Mouse (Mus musculus): ENCODE measurements around the gene Fhl4. TPM values are rescaled to one million over a fixed set of nuclear protein-coding genes. Genes with fewer than 3 reads are reported as not detected.

Gene Fhl4
- 1.2 TPM in 2 replicates for polyA plus RNA-seq (2014; fragmentation: Nextera tagmentation; extraction: Ambion mirVana)

- DNase-seq (ENCODE audit: low spot score, missing footprints) (peak; percentile 100), ATAC-seq (ENCODE audit: low FRiP score) (peak; percentile 97)
- Histone ChIP-seq H3K4me3 (ENCODE audit: low read depth, low read length) (peak within 1 kb of the TSS; percentile 90), H3K36me3 (ENCODE audit: control insufficient read depth, insufficient read depth, low read length) (no peaks in the 10 kb centered on the region), H3K9ac (ENCODE audit: low read length) (peak within 1 kb of the TSS; percentile 89), H3K4me2 (peak within 1 kb of the TSS; percentile 92), H3K27ac (ENCODE audit: low read depth, low read length) (peak within 1 kb of the TSS; percentile 70), H3K4me1 (ENCODE audit: control insufficient read depth, insufficient read depth, low read length) (peaks cover 12% of the 10 kb centered on the region), H3K9me3 (ENCODE audit: control insufficient read depth, low read length) (no peaks in the 10 kb centered on the region), H3K27me3 (ENCODE audit: control insufficient read depth, insufficient read depth, low read length) (no peaks in the 10 kb centered on the region)
- WGBS = under 1% methylated on average over 65 of the region's 96 CpGs
These were observed at the start of gene Fhl4, which contains the start of gene Tmem263 for GRCm38 (mm10) chr10:85102247-85103084. Gene Fhl4, minus strand, starts transcription at chr10:85102495. Gene Tmem263, plus strand, starts transcription at chr10:85102627.

GRCm38 (mm10) chr10:85149226-85149625, 46.9 kb upstream of the Fhl4 start:
- ATAC-seq (ENCODE audit: low FRiP score) (no peak), DNase-seq (ENCODE audit: low spot score, missing footprints) (no peak)
- 82% methylated on average over 5 of the region's 5 CpGs for WGBS
- Histone ChIP-seq H3K36me3 (ENCODE audit: control insufficient read depth, insufficient read depth, low read length) (no peaks in the 10 kb centered on the region), H3K27me3 (ENCODE audit: control insufficient read depth, insufficient read depth, low read length) (no peaks in the 10 kb centered on the region), H3K9ac (ENCODE audit: low read length) (no peak overlapping the region), H3K9me3 (ENCODE audit: control insufficient read depth, low read length) (no peaks in the 10 kb centered on the region), H3K4me3 (ENCODE audit: low read depth, low read length) (no peak overlapping the region), H3K4me2 (no peak overlapping the region), H3K27ac (ENCODE audit: low read depth, low read length) (no peak overlapping the region), H3K4me1 (ENCODE audit: control insufficient read depth, insufficient read depth, low read length) (no peaks in the 10 kb centered on the region)

GRCm38 (mm10) chr10:85146282-85146681, 44.0 kb upstream of the Fhl4 start:
- WGBS = 90% methylated on average over 14 of the region's 14 CpGs
- no peak overlapping the region for H3K27ac ChIP-seq (ENCODE audit: low read depth, low read length)
- no peaks in the 10 kb centered on the region for H3K9me3 ChIP-seq (ENCODE audit: control insufficient read depth, low read length)

GRCm38 (mm10) chr10:85141465-85141864, 39.2 kb upstream of the Fhl4 start:
- no peaks in the 10 kb centered on the region for H3K27me3 ChIP-seq (ENCODE audit: control insufficient read depth, insufficient read depth, low read length)
- WGBS = 89% methylated on average over 9 of the region's 9 CpGs
- H3K4me2 ChIP-seq = no peak overlapping the region
- peaks cover 3% of the 10 kb centered on the region; the same call in 1 of the 2 replicates for H3K36me3 ChIP-seq (ENCODE audit: control insufficient read depth, insufficient read depth, low read length)
- no peak overlapping the region for H3K27ac ChIP-seq (ENCODE audit: low read depth, low read length)
- no peak overlapping the region for H3K4me3 ChIP-seq (ENCODE audit: low read depth, low read length)
- DNase-seq (ENCODE audit: low spot score, missing footprints) (no peak), ATAC-seq (ENCODE audit: low FRiP score) (no peak)
- no peak overlapping the region for H3K9ac ChIP-seq (ENCODE audit: low read length)
- no peaks in the 10 kb centered on the region for H3K9me3 ChIP-seq (ENCODE audit: control insufficient read depth, low read length)
- no peaks in the 10 kb centered on the region for H3K4me1 ChIP-seq (ENCODE audit: control insufficient read depth, insufficient read depth, low read length)

More at GRCm38 (mm10) chr10:85146282-85146681, 44.0 kb upstream of the Fhl4 start:
- Histone ChIP-seq H3K4me3 (ENCODE audit: low read depth, low read length) (no peak overlapping the region), H3K4me1 (ENCODE audit: control insufficient read depth, insufficient read depth, low read length) (no peaks in the 10 kb centered on the region), H3K4me2 (no peak overlapping the region), H3K36me3 (ENCODE audit: control insufficient read depth, insufficient read depth, low read length) (peaks cover 3% of the 10 kb centered on the region; the same call in 1 of the 2 replicates), H3K27me3 (ENCODE audit: control insufficient read depth, insufficient read depth, low read length) (no peaks in the 10 kb centered on the region), H3K9ac (ENCODE audit: low read length) (no peak overlapping the region)
- no peak for DNase-seq (ENCODE audit: low spot score, missing footprints)
- ATAC-seq (ENCODE audit: low FRiP score) = no peak

- ATAC-seq (ENCODE audit: low FRiP score) = no peak
- no peaks in the 10 kb centered on the region for H3K27me3 ChIP-seq (ENCODE audit: control insufficient read depth, insufficient read depth, low read length)
- H3K4me1 ChIP-seq (ENCODE audit: control insufficient read depth, insufficient read depth, low read length) = no peaks in the 10 kb centered on the region
- H3K27ac ChIP-seq (ENCODE audit: low read depth, low read length) = no peak overlapping the region
- H3K4me2 ChIP-seq = no peak overlapping the region
- no peak overlapping the region for H3K9ac ChIP-seq (ENCODE audit: low read length)
- DNase-seq (ENCODE audit: low spot score, missing footprints) = no peak
- no peak overlapping the region for H3K4me3 ChIP-seq (ENCODE audit: low read depth, low read length)
- WGBS = 86% methylated on average over 6 of the region's 6 CpGs
- no peaks in the 10 kb centered on the region for H3K9me3 ChIP-seq (ENCODE audit: control insufficient read depth, low read length)
- H3K36me3 ChIP-seq (ENCODE audit: control insufficient read depth, insufficient read depth, low read length) = peaks cover 2% of the 10 kb centered on the region; the same call in 1 of the 2 replicates
These were observed 34.3 kb upstream of the Fhl4 start for GRCm38 (mm10) chr10:85136573-85136972.

GRCm38 (mm10) chr10:85128453-85128852, 26.2 kb upstream of the Fhl4 start:
- Histone ChIP-seq H3K36me3 (ENCODE audit: control insufficient read depth, insufficient read depth, low read length) (peaks cover 2% of the 10 kb centered on the region; the same call in 1 of the 2 replicates), H3K27ac (ENCODE audit: low read depth, low read length) (no peak overlapping the region), H3K9me3 (ENCODE audit: control insufficient read depth, low read length) (no peaks in the 10 kb centered on the region), H3K4me3 (ENCODE audit: low read depth, low read length) (peak overlapping the region; percentile 68; the same call in 1 of the 2 replicates), H3K27me3 (ENCODE audit: control insufficient read depth, insufficient read depth, low read length) (no peaks in the 10 kb centered on the region), H3K4me1 (ENCODE audit: control insufficient read depth, insufficient read depth, low read length) (peaks cover 7% of the 10 kb centered on the region), H3K9ac (ENCODE audit: low read length) (0 out of 2 replicates have a peak overlapping the region, but pooled peaks have one; percentile 13), H3K4me2 (peak overlapping the region; percentile 35)
- 0 out of 2 replicates have a peak, but pooled peaks have one; percentile 2 for ATAC-seq (ENCODE audit: low FRiP score)
- 24% methylated on average over 7 of the region's 7 CpGs for WGBS
- DNase-seq (ENCODE audit: low spot score, missing footprints) = peak; percentile 85

GRCm38 (mm10) chr10:85127395-85128287, 25.3 kb upstream of the Fhl4 start, which contains the start of gene Mterf2:
Gene Mterf2, minus strand, starts transcription at chr10:85128027.
- DNase-seq (ENCODE audit: low spot score, missing footprints) = peak; percentile 98
- Histone ChIP-seq H3K4me3 (ENCODE audit: low read depth, low read length) (peak within 1 kb of the TSS; percentile 68), H3K27me3 (ENCODE audit: control insufficient read depth, insufficient read depth, low read length) (no peaks in the 10 kb centered on the region), H3K4me1 (ENCODE audit: control insufficient read depth, insufficient read depth, low read length) (peaks cover 7% of the 10 kb centered on the region), H3K4me2 (peak within 1 kb of the TSS; percentile 62), H3K9ac (ENCODE audit: low read length) (peak within 1 kb of the TSS; percentile 73), H3K9me3 (ENCODE audit: control insufficient read depth, low read length) (no peaks in the 10 kb centered on the region), H3K36me3 (ENCODE audit: control insufficient read depth, insufficient read depth, low read length) (peaks cover under 1% of the 10 kb centered on the region; the same call in 1 of the 2 replicates), H3K27ac (ENCODE audit: low read depth, low read length) (no peak within 1 kb of the TSS)
- 8% methylated on average over 20 of the region's 20 CpGs for WGBS
- peak; percentile 100 for ATAC-seq (ENCODE audit: low FRiP score)

- Histone ChIP-seq H3K27ac (ENCODE audit: low read depth, low read length) (no peak overlapping the region), H3K9me3 (ENCODE audit: control insufficient read depth, low read length) (no peaks in the 10 kb centered on the region), H3K4me3 (ENCODE audit: low read depth, low read length) (no peak overlapping the region), H3K9ac (ENCODE audit: low read length) (no peak overlapping the region), H3K36me3 (ENCODE audit: control insufficient read depth, insufficient read depth, low read length) (peaks cover 4% of the 10 kb centered on the region; the same call in 1 of the 2 replicates), H3K27me3 (ENCODE audit: control insufficient read depth, insufficient read depth, low read length) (no peaks in the 10 kb centered on the region), H3K4me1 (ENCODE audit: control insufficient read depth, insufficient read depth, low read length) (peaks cover 7% of the 10 kb centered on the region), H3K4me2 (no peak overlapping the region)
- ATAC-seq (ENCODE audit: low FRiP score) (no peak), DNase-seq (ENCODE audit: low spot score, missing footprints) (peak; percentile 19)
- WGBS = 88% methylated on average over 13 of the region's 13 CpGs
These were observed 22.9 kb upstream of the Fhl4 start for GRCm38 (mm10) chr10:85125184-85125583.
